Mouse (Mus musculus): ENCODE data around the gene Eif4e2. TPM values are rescaled to one million over a fixed set of nuclear protein-coding genes. Genes with fewer than 3 reads are reported as not detected.
A peak's percentile ranks its signal among the peaks of the same experiment; 100 is the strongest.

Eif4e2 gene
- total RNA-seq, 2 experiments from 2014 or later: 76.6 to 85.7 TPM

DNA sequence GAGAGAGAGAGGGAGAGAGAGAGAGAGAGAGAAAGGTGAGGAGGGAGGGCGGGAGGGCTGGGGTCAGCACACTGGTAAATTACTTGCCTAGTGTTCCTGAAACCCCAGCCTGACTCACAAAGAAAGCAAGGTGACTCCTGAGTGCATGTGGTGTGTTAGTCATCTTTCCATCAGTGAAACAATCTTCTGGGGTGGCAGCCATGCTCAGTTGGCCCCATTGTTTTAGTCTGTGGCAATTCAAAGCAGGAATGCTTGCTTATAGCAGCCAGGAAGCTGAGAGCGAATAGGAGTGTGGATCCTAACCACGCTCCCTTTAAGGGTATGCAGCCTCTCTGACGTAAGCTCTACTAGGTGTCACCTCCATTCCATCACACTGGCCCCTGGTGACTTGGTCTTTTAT, 41.5 kb downstream of the Eif4e2 start:
- no peak for DNase-seq (ENCODE audit: low spot score in 2 of 2)

- no peak for DNase-seq (ENCODE audit: low spot score in 2 of 2)
These were observed 44.0 kb downstream of the Eif4e2 start for GRCm38 (mm10) chr1:87257691-87258090.

DNA sequence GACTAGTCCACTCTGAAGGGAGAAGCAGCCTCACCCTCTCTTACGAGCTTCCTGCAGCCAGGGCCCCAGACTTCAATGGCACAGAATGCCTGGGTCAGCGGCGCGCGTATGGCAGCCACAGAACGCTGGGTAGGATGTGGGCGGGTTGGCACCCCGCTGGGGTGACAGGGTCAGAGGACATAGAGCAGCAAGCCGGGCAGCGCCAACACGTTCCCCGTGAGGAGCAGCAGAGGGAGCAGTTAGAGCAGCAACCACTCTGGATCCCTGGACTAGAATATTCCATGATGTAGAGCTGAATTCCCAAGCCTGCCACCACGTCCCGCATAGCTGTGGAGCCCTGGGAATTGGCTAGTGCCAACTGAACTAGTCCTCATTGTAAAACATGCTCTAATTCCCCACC, 44.8 kb downstream of the Eif4e2 start:
- peak in 1 of 2 experiments; percentile 43 for DNase-seq (ENCODE audit: low spot score in 2 of 2)

DNA sequence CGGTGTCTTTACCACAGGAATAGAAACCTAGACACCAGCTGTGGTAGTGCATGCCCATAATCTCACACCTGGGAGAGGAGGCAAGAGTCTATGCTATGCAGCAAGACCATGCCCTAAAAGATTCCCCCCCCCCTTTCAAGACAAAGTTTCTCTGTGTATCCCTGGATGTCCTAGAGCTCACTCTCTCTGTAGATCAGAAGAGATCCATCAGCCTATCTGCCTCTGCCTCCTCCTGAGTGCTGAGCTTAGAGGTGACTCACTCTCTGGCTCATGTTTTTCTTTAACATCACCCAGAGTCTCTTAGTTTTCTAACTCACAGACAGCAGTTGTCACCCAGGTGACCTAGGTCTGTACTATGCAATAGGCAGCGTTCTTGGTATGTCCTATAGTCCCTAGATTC, 45.6 kb downstream of the Eif4e2 start:
- no peak for DNase-seq (ENCODE audit: low spot score in 2 of 2)

- no peak for DNase-seq (ENCODE audit: low spot score in 2 of 2)
These were observed 49.5 kb downstream of the Eif4e2 start for GRCm38 (mm10) chr1:87263257-87263656.

DNA sequence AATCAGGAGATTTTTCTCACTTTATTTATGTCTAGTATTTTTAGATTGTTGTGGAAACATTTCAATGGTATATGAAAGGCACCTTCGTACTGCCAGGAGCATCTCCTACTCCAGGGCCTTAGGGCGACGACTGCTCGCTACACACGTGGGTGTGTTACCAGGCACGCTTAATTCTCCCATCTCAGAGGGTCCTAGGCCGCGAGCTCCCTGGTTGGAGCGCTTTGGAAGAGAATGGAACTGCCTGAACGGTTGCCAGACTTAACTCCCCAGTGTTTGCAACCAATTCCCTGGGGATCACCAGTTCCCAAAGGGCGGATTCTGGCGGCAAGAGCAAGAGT, 50.1 kb downstream of the Eif4e2 start:
- DNase-seq (ENCODE audit: low spot score in 2 of 2): no peak

DNA sequence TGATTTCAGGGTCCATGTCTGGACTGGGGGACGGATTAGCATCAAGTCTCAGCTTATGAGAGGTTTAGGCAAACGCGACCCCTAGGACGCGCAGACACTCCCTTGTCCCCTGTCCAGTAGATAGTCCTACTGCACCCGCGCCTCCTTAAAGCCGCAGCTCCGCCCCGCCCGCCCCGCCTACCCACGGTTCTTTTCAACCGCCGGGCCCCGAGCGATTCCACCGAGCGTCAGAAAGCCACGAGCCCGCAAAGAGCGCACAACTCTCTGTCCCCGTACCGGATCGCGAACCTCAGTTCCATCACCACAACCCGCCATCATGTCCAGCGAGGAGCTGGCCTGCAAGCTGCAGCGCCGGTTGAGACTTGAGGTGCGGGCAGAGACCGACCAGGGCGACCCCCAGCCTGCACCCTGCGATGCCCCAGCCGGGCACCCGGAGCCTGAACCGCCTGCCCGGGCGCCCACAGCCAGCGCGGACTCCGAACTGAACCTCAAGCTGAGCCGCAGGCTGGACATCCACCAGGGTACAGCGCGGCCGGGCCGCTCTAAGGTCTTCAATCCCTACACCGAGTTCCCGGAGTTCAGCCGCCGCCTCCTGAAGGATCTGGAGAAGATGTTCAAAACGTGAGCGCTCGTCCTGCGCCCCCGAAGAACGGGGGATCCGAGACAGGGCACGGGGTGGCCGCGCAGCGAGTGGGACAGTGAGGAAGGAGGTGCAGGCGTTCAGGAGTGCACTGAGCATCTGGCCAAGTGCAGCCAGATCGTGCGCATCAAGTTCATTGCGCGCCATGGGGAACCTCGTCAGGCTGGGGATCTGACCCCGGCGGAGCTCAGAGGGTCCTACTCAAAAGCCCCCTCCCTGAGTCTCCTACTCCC, 50.7 kb downstream of the Eif4e2 start, which contains the start of gene Efhd1:
Gene Efhd1 (plus strand): TSS at position 230 of the 873 bp plus-strand sequence.
- DNase-seq (ENCODE audit: low spot score in 2 of 2): peak; percentile 72 to 79

GRCm38 (mm10) chr1:87265200-87265599, 51.5 kb downstream of the Eif4e2 start:
- DNase-seq (ENCODE audit: low spot score in 2 of 2): no peak

- no peak for DNase-seq (ENCODE audit: low spot score in 2 of 2)
These were observed 52.8 kb downstream of the Eif4e2 start for GRCm38 (mm10) chr1:87266296-87267090.

DNA sequence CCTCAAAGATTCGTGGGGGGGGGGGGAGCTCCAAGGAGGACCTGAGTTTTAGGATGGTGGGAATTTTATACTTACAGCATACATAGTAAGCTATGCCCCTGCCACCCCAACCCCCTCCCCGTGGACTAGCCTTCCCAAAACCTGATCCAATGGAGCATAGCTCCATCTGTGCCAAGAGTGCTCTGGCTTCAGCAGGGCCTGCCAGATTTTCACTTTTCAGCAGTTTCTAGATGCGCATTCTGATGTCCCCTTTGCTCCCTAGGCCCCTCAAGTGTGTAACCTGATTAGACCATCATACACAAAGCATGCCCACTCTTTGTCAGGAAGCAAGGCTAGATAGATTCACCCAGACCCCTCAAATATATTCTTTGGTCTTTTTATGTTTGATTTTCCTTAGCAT, 56.5 kb downstream of the Eif4e2 start:
- no peak for DNase-seq (ENCODE audit: low spot score in 2 of 2)

- no peak for DNase-seq (ENCODE audit: low spot score in 2 of 2)
These were observed 57.1 kb downstream of the Eif4e2 start for GRCm38 (mm10) chr1:87270641-87271467.

DNA sequence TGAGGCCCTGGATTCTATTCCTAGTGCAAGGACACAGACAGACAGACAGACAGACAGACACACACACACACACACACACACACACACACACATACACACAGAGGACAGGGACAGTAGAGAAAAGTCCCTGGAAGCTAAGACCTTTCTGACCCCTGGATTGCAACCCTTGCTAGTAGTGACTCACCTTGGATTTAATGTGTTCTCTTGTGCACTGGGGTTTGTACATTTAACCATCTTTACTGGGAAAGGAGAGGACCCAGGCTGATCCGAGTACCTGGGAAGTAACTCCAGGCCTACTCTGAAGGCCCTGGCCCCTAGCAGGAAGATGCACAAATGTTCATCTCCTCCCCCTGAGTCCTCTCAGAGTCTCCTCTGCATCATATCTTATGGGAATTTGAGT, 57.9 kb downstream of the Eif4e2 start:
- DNase-seq (ENCODE audit: low spot score in 2 of 2): no peak

- no peak for DNase-seq (ENCODE audit: low spot score in 2 of 2)
These were observed 58.7 kb downstream of the Eif4e2 start for GRCm38 (mm10) chr1:87272462-87272861.

DNA sequence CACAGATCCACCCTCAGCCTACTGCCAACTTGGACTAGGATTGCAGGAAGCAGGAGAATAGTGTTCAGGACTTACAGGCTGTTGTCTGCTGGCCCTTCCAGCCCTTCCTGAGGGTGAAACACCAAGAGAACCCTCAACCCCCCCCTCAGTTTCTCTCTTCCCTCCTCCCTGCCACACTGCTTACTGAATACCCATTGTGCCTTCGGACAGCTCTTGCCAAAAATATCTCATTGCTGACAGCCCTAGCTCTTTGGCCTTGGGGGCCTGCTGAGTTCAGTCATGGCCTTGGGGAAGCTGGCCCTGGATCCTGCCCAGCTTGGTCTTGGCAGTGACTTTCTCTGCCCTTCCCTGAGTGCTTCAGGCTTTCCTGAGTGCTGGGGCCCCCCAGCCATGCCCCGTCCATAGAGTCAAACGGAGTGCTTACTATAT, 59.8 kb downstream of the Eif4e2 start:
- DNase-seq (ENCODE audit: low spot score in 2 of 2): peak in 1 of 2 experiments; percentile 66

DNA sequence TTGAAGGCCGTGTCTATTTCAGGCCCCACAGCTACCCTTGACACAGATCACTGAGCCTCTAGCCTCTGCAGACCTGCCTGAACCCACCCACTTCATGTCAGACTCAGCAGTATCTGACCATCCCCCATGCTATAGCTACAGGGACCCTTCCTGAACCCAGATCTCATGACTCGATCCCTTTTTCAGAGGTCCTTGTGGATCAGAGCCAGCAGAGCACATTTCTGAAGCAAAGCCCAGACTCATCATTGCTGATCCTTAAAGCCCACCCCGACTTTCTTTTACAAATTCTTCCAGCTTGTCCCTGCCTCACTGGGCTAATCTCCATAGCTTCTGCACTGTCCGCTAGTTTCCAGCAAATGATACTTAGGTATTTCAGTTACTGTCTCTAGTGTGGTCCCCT, 60.4 kb downstream of the Eif4e2 start:
- DNase-seq (ENCODE audit: low spot score in 2 of 2): no peak

DNA sequence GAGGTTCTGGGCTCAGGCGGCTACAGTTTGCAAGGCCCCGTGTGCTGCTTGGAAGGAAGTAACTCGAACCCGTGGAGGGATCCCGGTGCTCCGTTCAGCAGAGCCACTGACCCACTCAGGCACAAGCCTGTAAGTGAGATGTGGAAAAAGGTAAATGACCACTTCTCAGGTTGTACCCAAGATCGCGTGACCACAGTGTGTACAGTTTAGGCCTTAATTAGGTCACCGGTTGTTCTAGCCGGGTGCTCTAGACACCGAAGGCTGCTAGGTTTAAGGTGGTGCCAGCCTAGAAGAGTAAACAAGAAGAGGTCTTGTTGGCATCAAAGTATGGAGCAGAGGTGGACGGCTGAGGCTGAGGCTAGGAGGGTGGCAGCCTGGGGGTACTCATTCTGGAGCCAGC, 61.4 kb downstream of the Eif4e2 start:
- DNase-seq (ENCODE audit: low spot score in 2 of 2): no peak

DNA sequence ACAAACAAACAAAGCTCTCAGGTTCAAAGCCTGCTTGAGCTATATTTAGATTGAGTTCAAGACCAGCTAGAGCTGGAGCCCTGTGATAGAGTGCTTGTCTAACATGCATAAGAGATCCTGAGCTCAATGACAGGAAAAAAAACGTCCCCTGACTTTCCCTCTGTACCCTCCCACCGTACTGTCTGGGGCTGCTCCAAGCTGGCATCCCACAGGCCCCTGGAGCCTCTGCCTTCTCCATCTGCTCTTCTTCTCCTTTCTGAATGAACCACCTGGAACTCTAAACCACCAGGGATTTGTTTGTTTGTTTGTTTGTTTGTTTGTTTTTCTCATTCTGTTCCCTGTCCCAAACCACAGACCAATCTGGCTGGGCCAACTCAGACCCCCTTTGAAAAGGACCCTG, 62.3 kb downstream of the Eif4e2 start:
- DNase-seq (ENCODE audit: low spot score in 2 of 2): no peak

DNA sequence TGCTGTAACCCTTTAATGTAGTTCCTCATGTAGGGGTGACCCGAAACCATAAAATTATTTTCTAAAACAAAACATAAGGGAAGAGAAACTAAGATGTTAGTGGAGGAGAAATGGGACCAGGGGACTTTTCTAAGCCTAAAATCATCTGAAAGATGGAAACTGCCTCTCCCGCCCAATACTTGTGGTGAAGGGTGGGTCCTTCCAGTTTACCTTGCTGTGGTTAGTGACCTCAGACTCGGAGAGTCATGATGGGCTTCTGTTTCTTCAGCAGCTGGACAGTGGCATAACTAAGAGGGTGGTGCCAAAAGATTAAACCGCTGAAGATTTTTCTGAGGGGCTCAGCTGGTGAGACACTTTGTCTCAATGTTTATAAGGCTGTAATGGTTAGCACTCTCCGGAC, 66.6 kb downstream of the Eif4e2 start:
- no peak for DNase-seq (ENCODE audit: low spot score in 2 of 2)

- DNase-seq (ENCODE audit: low spot score in 2 of 2): no peak
These were observed 68.1 kb downstream of the Eif4e2 start for GRCm38 (mm10) chr1:87281599-87282412.

DNA sequence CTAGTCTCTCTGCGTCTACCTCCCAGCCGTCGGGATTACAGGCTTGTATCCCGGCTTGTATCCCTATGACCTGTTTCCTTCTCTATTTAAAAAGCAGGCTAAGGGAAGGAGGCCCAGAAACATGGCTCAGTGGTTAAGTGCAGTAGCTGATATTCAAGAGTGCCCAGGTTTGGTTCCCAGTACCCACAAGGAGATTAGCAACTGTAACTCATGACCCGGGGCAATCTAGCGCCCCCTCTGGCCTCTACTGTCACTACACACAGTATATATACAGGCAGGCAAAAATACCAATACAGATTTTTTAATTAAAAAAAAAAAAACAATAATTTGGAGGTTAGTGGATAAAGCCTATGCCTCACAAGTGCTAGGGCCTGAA, 68.7 kb downstream of the Eif4e2 start:
- no peak for DNase-seq (ENCODE audit: low spot score in 2 of 2)
